Mouse (Mus musculus): Measurements from ENCODE around the gene Sema4f. TPM values are rescaled to one million over a fixed set of nuclear protein-coding genes. Genes with fewer than 3 reads are reported as not detected.

The Sema4f gene
- polyA plus RNA-seq, 2 experiments from 2014 or later, result 2.7 to 3.8 TPM

- no peak for ATAC-seq
Observed at GRCm38 (mm10) chr6:82868476-82868875, 71.1 kb downstream of the Sema4f start.

- ATAC-seq, result no peak
Observed at GRCm38 (mm10) chr6:82863380-82863874, 76.1 kb downstream of the Sema4f start.

DNA sequence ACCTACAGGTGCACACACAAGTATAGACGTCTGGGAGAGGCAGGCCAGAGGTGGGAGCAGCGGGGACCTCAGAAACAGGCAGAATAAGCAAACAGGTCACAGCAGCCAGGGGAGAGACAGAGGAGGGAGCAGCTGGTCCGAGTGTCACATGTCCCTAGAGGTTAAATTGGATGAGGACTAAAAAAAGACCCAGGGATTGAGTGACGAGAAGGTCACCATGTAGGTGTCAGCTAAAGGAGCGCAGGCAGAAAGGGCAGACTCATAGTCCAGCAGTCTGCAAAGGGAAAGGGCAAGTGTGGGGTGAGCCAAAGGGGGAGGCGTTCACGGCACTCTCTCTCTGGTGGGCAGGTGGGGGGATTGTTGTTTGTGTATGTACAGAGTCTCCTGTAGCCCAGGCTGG, 77.1 kb downstream of the Sema4f start:
- no peak for ATAC-seq

DNA sequence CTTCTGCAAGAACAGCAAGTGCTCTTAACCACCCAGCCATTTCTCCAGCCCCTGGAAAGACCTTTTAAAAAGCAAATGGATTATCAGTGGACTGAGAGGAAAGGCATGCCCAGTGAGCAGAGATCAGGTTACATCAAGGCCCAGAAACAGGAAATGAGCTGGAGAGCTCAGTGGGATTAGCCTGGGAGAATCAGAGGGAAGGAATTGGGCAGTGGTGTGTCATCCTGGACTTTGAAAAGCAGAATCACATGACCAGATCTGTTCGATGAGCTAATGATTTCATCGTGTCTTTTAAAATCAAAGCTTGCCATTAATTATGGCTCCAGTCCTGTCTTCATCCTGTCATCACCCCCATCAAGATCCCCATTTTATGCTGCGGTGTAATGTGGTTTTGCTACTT, 77.5 kb downstream of the Sema4f start:
- ATAC-seq, result no peak

Other genes with a start within 250 kb of the Sema4f start
- gene Pole4, start 234.4 kb downstream of the Sema4f start, polyA plus RNA-seq (2017; shearing (Covaris generic)), result 10 to 100 TPM; 67.9 to 73.6 TPM
- gene Hk2, start 165.3 kb downstream of the Sema4f start, polyA plus RNA-seq (2017; shearing (Covaris generic)), result 1 to 10 TPM; 5.0 to 6.4 TPM
- 1 to 10 TPM in 1 of 2 experiments, under 1 TPM in 1; 0.74 to 1.4 TPM for gene M1ap, start 7.1 kb upstream of the Sema4f start, polyA plus RNA-seq (2017; shearing (Covaris generic))
- gene Dok1, start 93.7 kb upstream of the Sema4f start, polyA plus RNA-seq (2017; shearing (Covaris generic)), result 10 to 100 TPM; 26.3 to 47.2 TPM
- gene Loxl3, start 94.4 kb upstream of the Sema4f start, polyA plus RNA-seq (2017; shearing (Covaris generic)), result under 1 TPM in 1 of 2 experiments, not detected in 1; 0.26 TPM
- 100 to 1,000 TPM; 432 to 455 TPM for gene Aup1, start 114.8 kb upstream of the Sema4f start, polyA plus RNA-seq (2017; shearing (Covaris generic))
- 10 to 100 TPM; 19.0 to 22.2 TPM for gene Htra2, start 115.5 kb upstream of the Sema4f start, polyA plus RNA-seq (2017; shearing (Covaris generic))
- gene Dqx1, start 118.1 kb upstream of the Sema4f start, polyA plus RNA-seq (2017; shearing (Covaris generic)), result 1 to 10 TPM; 1.5 to 1.6 TPM
- gene Tlx2, start 130.5 kb upstream of the Sema4f start, polyA plus RNA-seq (2017; shearing (Covaris generic)), result not detected
- 10 to 100 TPM; 31.2 to 35.9 TPM for gene Pcgf1, start 138.1 kb upstream of the Sema4f start, polyA plus RNA-seq (2017; shearing (Covaris generic))
- gene Lbx2, start 146.6 kb upstream of the Sema4f start, polyA plus RNA-seq (2017; shearing (Covaris generic)), result not detected
- not detected for gene Ccdc142, start 161.8 kb upstream of the Sema4f start, polyA plus RNA-seq (2017; shearing (Covaris generic))
- 1 to 10 TPM in 1 of 2 experiments, under 1 TPM in 1; 0.52 to 1.0 TPM for gene Gm42688, start 161.8 kb upstream of the Sema4f start, polyA plus RNA-seq (2017; shearing (Covaris generic))
- gene Mrpl53, start 169.3 kb upstream of the Sema4f start, polyA plus RNA-seq (2017; shearing (Covaris generic)), result 10 to 100 TPM; 63.9 to 66.3 TPM
- 10 to 100 TPM in 1 of 2 experiments, 1 to 10 TPM in 1; 8.7 to 12.5 TPM for gene Mogs, start 175.7 kb upstream of the Sema4f start, polyA plus RNA-seq (2017; shearing (Covaris generic))
- 10 to 100 TPM; 21.2 to 31.7 TPM for gene Wbp1, start 181.8 kb upstream of the Sema4f start, polyA plus RNA-seq (2017; shearing (Covaris generic))
- 1 to 10 TPM; 1.3 to 2.4 TPM for gene Ino80b, start 185.7 kb upstream of the Sema4f start, polyA plus RNA-seq (2017; shearing (Covaris generic))
- not detected for gene Rtkn, start 195.7 kb upstream of the Sema4f start, polyA plus RNA-seq (2017; shearing (Covaris generic))
- under 1 TPM in 1 of 2 experiments, not detected in 1; 0.73 TPM for gene Wdr54, start 216.6 kb upstream of the Sema4f start, polyA plus RNA-seq (2017; shearing (Covaris generic))
- not detected for gene 1700003E16Rik, start 216.6 kb upstream of the Sema4f start, polyA plus RNA-seq (2017; shearing (Covaris generic))
- 10 to 100 TPM; 12.7 to 24.6 TPM for gene Dctn1, start 226.2 kb upstream of the Sema4f start, polyA plus RNA-seq (2017; shearing (Covaris generic))